ENCODE assay signal across 22 mouse cellular contexts in genomic region chr3:106493202-106493601, GRCm38 (mm10). TPM values are rescaled to one million over a fixed set of nuclear protein-coding genes. Genes with fewer than 3 reads are reported as not detected.
DNase-seq lines count a peak whose midpoint lies in the region; ATAC-seq lines count a peak whose summit lies in the region.
"Had no signal": no experiment of that assay in that cellular context is flagged by ENCODE, and none has a peak within 500 bp of the region (broad histone marks: within the 10 kb centered on the region; RNA-seq: fewer than 3 reads in every experiment).

No protein-coding gene starts in this region.

- H3K27ac ChIP-seq in heart, embryonic 16.5 days (ENCODE audit: low read length) = peak overlapping the region; percentile 8; the same call in 1 of the 2 replicates
- 0 out of 2 replicates have a peak overlapping the region, but pooled peaks have one; percentile 10 for H3K27ac ChIP-seq in liver, embryonic 16.5 days (ENCODE audit: low read length)
- H3K27ac ChIP-seq in hindbrain, embryonic 14.5 days = no peak overlapping the region
- H3K27ac ChIP-seq: embryonic facial prominence, embryonic 10.5 days; heart, embryonic 10.5 days; liver, embryonic 14.5 days; midbrain, embryonic 10.5 days had no signal

- no peak overlapping the region for H3K4me2 ChIP-seq in heart, embryonic 16.5 days (ENCODE audit: low read depth, low read length)
- no peak overlapping the region for H3K4me2 ChIP-seq in liver, embryonic 16.5 days (ENCODE audit: low read depth, low read length)
- H3K4me2 ChIP-seq in hindbrain, embryonic 14.5 days (replicated peaks) = no peak overlapping the region

- intact Hi-C loops in heart, postnatal 36 days (cut with DNase I) = no loop called here

- H3K36me3 ChIP-seq in heart, embryonic 16.5 days (ENCODE audit: control insufficient read depth, insufficient read depth) = no peaks in the 10 kb centered on the region
- no peaks in the 10 kb centered on the region for H3K36me3 ChIP-seq in liver, embryonic 16.5 days (ENCODE audit: control insufficient read depth, insufficient read depth)
- no peaks in the 10 kb centered on the region for H3K36me3 ChIP-seq in hindbrain, embryonic 14.5 days (replicated peaks; ENCODE audit: control insufficient read depth, insufficient read depth)
- H3K36me3 ChIP-seq: embryonic facial prominence, embryonic 10.5 days; heart, embryonic 10.5 days; midbrain, embryonic 10.5 days had no signal

- DNase-seq in heart, postnatal 36 days = no peak
- DNase-seq in CD4-positive helper T cell, adult 2 months (ENCODE audit: low read depth, low spot score) = peak; percentile 58
- peak; percentile 63 for DNase-seq in CD4-positive, CD25-positive, alpha-beta regulatory T cell, adult 2 months (ENCODE audit: low read depth, low spot score)
- DNase-seq in layer of hippocampus, adult 8-10 months (ENCODE audit: low spot score in 2 of 2) = no peak
- no peak for DNase-seq in hindbrain, embryonic 14.5 days (ENCODE audit: low spot score)
- DNase-seq: adrenal gland, adult 2 months; cerebellum, adult 11-12 months; cerebellum, postnatal 10 days; gastrocnemius, postnatal 36 days; kidney, adult 9 months; kidney, postnatal 14 days; lung, postnatal 4 days; thymus, postnatal 36 days had no signal

- no peaks in the 10 kb centered on the region for H3K27me3 ChIP-seq in heart, embryonic 16.5 days (ENCODE audit: control insufficient read depth, insufficient read depth, low read length)
- H3K27me3 ChIP-seq in liver, embryonic 16.5 days (ENCODE audit: control insufficient read depth, insufficient read depth, low read depth, low read length) = no peaks in the 10 kb centered on the region
- no peaks in the 10 kb centered on the region for H3K27me3 ChIP-seq in hindbrain, embryonic 14.5 days (ENCODE audit: control insufficient read depth, insufficient read depth, low read length)

- H3K9ac ChIP-seq in heart, embryonic 16.5 days (ENCODE audit: low read length) = no peak overlapping the region
- H3K9ac ChIP-seq in liver, embryonic 16.5 days (ENCODE audit: low read depth, low read length) = no peak overlapping the region
- no peak overlapping the region for H3K9ac ChIP-seq in hindbrain, embryonic 14.5 days
- H3K9ac ChIP-seq: liver, embryonic 14.5 days had no signal

- H3K9me3 ChIP-seq in heart, embryonic 16.5 days (replicated peaks; ENCODE audit: control insufficient read depth, low read length) = no peaks in the 10 kb centered on the region
- H3K9me3 ChIP-seq in liver, embryonic 16.5 days (replicated peaks; ENCODE audit: control insufficient read depth, low read length) = no peaks in the 10 kb centered on the region
- H3K9me3 ChIP-seq in hindbrain, embryonic 14.5 days (ENCODE audit: control insufficient read depth, low read length) = no peaks in the 10 kb centered on the region
- H3K9me3 ChIP-seq: embryonic facial prominence, embryonic 10.5 days; heart, embryonic 10.5 days; midbrain, embryonic 10.5 days had no signal

- no peak for ATAC-seq in heart, embryonic 16.5 days (replicated peaks; ENCODE audit: extremely low read depth, insufficient read depth, low FRiP score)
- no peak for ATAC-seq in liver, embryonic 16.5 days (ENCODE audit: low read depth)
- no peak for ATAC-seq in hindbrain, embryonic 14.5 days (ENCODE audit: low FRiP score)
- ATAC-seq: forebrain, embryonic 16.5 days; midbrain, embryonic 16.5 days had no signal

- WGBS in heart, embryonic 16.5 days = 77% methylated on average over 8 of the region's 8 CpGs
- 47% methylated on average over 8 of the region's 8 CpGs for WGBS in liver, embryonic 16.5 days (ENCODE audit: insufficient replicate concordance)
- whole genome bisulfite sequencing in hindbrain, embryonic 14.5 days = 94% methylated on average over 8 of the region's 8 CpGs

- peaks cover 16% of the 10 kb centered on the region for H3K4me1 ChIP-seq in heart, embryonic 16.5 days (ENCODE audit: control insufficient read depth, insufficient read depth, low read length)
- H3K4me1 ChIP-seq in liver, embryonic 16.5 days (ENCODE audit: control insufficient read depth, low read depth, low read length) = peaks cover 43% of the 10 kb centered on the region
- no peaks in the 10 kb centered on the region for H3K4me1 ChIP-seq in hindbrain, embryonic 14.5 days (replicated peaks; ENCODE audit: control insufficient read depth, insufficient read depth, low read length)
- H3K4me1 ChIP-seq: embryonic facial prominence, embryonic 10.5 days; midbrain, embryonic 10.5 days had no signal

- H3K4me3 ChIP-seq in heart, embryonic 16.5 days (ENCODE audit: low read length) = no peak overlapping the region
- no peak overlapping the region for H3K4me3 ChIP-seq in liver, embryonic 16.5 days (ENCODE audit: low read depth, low read length)
- H3K4me3 ChIP-seq in hindbrain, embryonic 14.5 days (replicated peaks; ENCODE audit: low read length) = no peak overlapping the region
- H3K4me3 ChIP-seq: embryonic facial prominence, embryonic 10.5 days; heart, embryonic 10.5 days; midbrain, embryonic 10.5 days; myocyte had no signal

RNA-seq across cellular contexts. Expression of gene Dennd2d, which starts 11.0 kb away (rescaled TPM):
- 4.0 and 7.4 TPM in 2 replicates for polyA plus RNA-seq in heart, embryonic 16.5 days (2015; fragmentation: Nextera tagmentation; extraction: Ambion mirVana)
- under 1 TPM; 0.39 to 0.49 TPM for total RNA-seq in heart, postnatal 36 days (2021)
- polyA plus RNA-seq in liver, embryonic 16.5 days (2015; fragmentation: Nextera tagmentation; extraction: Ambion mirVana) = 4.5 and 4.8 TPM in 2 replicates
- total RNA-seq in layer of hippocampus, adult 8-10 months (2022) = 1 to 10 TPM in 3 of 4 experiments, under 1 TPM in 1; 0.83 to 1.4 (median 1.1) TPM
- polyA plus RNA-seq in hindbrain, embryonic 14.5 days (2014; fragmentation: Nextera tagmentation; extraction: Ambion mirVana) = 0.58 and 1.1 TPM in 2 replicates

RNA-seq across cellular contexts. Expression of gene Dram2, which starts 54.4 kb away (rescaled TPM):
- polyA plus RNA-seq in heart, embryonic 16.5 days (2015; fragmentation: Nextera tagmentation; extraction: Ambion mirVana) = 73.8 and 80.1 TPM in 2 replicates
- total RNA-seq in heart, postnatal 36 days (2021) = 100 to 1,000 TPM in 1 of 2 experiments, 10 to 100 TPM in 1; 89.9 to 112 TPM
- 34.7 and 35.9 TPM in 2 replicates for polyA plus RNA-seq in liver, embryonic 16.5 days (2015; fragmentation: Nextera tagmentation; extraction: Ambion mirVana)
- 10 to 100 TPM; 37.7 to 45.7 (median 40.7) TPM for total RNA-seq in layer of hippocampus, adult 8-10 months (2022)
- polyA plus RNA-seq in hindbrain, embryonic 14.5 days (2014; fragmentation: Nextera tagmentation; extraction: Ambion mirVana) = 72.5 and 74.7 TPM in 2 replicates

RNA-seq across cellular contexts. Expression of gene Cept1, which starts 54.4 kb away (rescaled TPM):
- 34.8 and 35.1 TPM in 2 replicates for polyA plus RNA-seq in heart, embryonic 16.5 days (2015; fragmentation: Nextera tagmentation; extraction: Ambion mirVana)
- total RNA-seq in heart, postnatal 36 days (2021) = 10 to 100 TPM; 18.8 to 21.7 TPM
- polyA plus RNA-seq in liver, embryonic 16.5 days (2015; fragmentation: Nextera tagmentation; extraction: Ambion mirVana) = 31.9 and 33.0 TPM in 2 replicates
- 10 to 100 TPM; 48.0 to 53.0 (median 49.1) TPM for total RNA-seq in layer of hippocampus, adult 8-10 months (2022)
- polyA plus RNA-seq in hindbrain, embryonic 14.5 days (2014; fragmentation: Nextera tagmentation; extraction: Ambion mirVana) = 45.4 and 57.6 TPM in 2 replicates

Comparison
In these comparisons a context has a peak if more than half of its experiments do, and no peak if none do; other contexts are left out.
1. DNase-seq: peak in CD4-positive helper T cell, adult 2 months (single experiment) and CD4-positive, CD25-positive, alpha-beta regulatory T cell, adult 2 months (single experiment); none in heart, postnatal 36 days (0 of 2), layer of hippocampus, adult 8-10 months (0 of 2) and hindbrain, embryonic 14.5 days (single experiment).